Comparison of ENCODE assay signal across 13 mouse cellular contexts in the genomic region with DNA sequence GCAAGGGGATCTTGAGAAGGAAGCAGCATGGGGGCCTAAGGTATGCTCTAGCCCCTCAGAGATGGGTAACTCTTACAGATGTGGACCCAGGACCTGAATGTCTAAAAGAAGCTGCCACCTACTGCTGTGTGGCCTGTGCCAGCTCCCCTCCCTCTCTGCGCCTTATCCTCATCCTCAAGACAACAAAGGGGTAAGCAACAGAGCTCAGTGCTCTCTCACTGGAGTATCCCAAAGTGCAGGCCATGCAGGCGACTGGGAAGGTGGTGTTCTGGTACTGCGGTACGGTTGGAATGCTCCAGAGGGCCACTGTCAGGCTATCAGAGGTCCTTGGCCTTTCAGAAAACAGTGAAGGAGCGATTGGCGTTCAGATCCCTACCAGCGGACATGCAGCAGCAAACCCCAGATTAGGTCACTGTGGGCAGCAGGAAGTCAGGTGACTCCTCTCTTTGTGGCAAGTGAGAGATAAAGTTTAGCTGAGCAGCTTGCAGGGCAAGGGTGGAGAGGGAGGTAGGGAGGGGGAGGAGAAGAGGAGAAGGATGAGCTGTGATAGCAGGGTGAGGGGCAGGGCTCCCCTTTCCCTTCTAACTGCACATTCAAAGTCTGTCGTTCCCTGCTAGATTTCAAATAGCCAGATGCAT. TPM values are rescaled to one million over a fixed set of nuclear protein-coding genes. Genes with fewer than 3 reads are reported as not detected.
DNase-seq lines count a peak whose midpoint lies in the region; ATAC-seq lines count a peak whose summit lies in the region.
"Had no signal": no experiment of that assay in that cellular context is flagged by ENCODE, and none has a peak within 500 bp of the region (broad histone marks: within the 10 kb centered on the region; RNA-seq: fewer than 3 reads in every experiment).

No protein-coding gene starts in this region.

- H3K27ac ChIP-seq in midbrain, embryonic 11.5 days (ENCODE audit: low read depth, low read length): no peak overlapping the region
- no peak overlapping the region for H3K27ac ChIP-seq in midbrain, embryonic 13.5 days
- H3K27ac ChIP-seq in liver, embryonic 15.5 days (replicated peaks): no peak overlapping the region
- H3K27ac ChIP-seq: kidney, postnatal 0 days; macrophage; neural tube, embryonic 13.5 days had no signal

- H3K36me3 ChIP-seq in midbrain, embryonic 11.5 days (ENCODE audit: control insufficient read depth, insufficient read depth, low read length): no peaks in the 10 kb centered on the region
- no peaks in the 10 kb centered on the region for H3K36me3 ChIP-seq in midbrain, embryonic 13.5 days
- no peaks in the 10 kb centered on the region for H3K36me3 ChIP-seq in liver, embryonic 15.5 days (replicated peaks)
- H3K36me3 ChIP-seq: neural tube, embryonic 13.5 days had no signal

- H3K9me3 ChIP-seq in midbrain, embryonic 11.5 days (ENCODE audit: control insufficient read depth, low read length): no peaks in the 10 kb centered on the region
- H3K9me3 ChIP-seq in midbrain, embryonic 13.5 days: no peaks in the 10 kb centered on the region
- no peaks in the 10 kb centered on the region for H3K9me3 ChIP-seq in liver, embryonic 15.5 days (replicated peaks)
- H3K9me3 ChIP-seq: neural tube, embryonic 13.5 days had no signal

- peak; percentile 21 for DNase-seq in midbrain, embryonic 11.5 days (ENCODE audit: low spot score, missing footprints)
- DNase-seq in cerebellum, adult 11-12 months: no peak
- no peak for DNase-seq in ovary, postnatal 10 days (ENCODE audit: low spot score)
- DNase-seq in layer of hippocampus, postnatal 14 days (ENCODE audit: low spot score in 2 of 2): no peak
- DNase-seq: cerebellum, adult 11 months; heart, postnatal 36 days; lung, embryonic 14.5 days had no signal

- no peak overlapping the region for H3K4me3 ChIP-seq in midbrain, embryonic 11.5 days (ENCODE audit: low read depth, low read length)
- no peak overlapping the region for H3K4me3 ChIP-seq in midbrain, embryonic 13.5 days (replicated peaks)
- H3K4me3 ChIP-seq in liver, embryonic 15.5 days (replicated peaks): no peak overlapping the region
- H3K4me3 ChIP-seq: neural tube, embryonic 13.5 days had no signal

- H3K4me2 ChIP-seq in midbrain, embryonic 11.5 days: no peak overlapping the region
- H3K4me2 ChIP-seq in midbrain, embryonic 13.5 days (replicated peaks): no peak overlapping the region
- H3K4me2 ChIP-seq in liver, embryonic 15.5 days: no peak overlapping the region
- H3K4me2 ChIP-seq: lung, embryonic 14.5 days; neural tube, embryonic 13.5 days had no signal

- no peaks in the 10 kb centered on the region for H3K27me3 ChIP-seq in midbrain, embryonic 11.5 days (ENCODE audit: control insufficient read depth, insufficient read depth, low read length)
- no peaks in the 10 kb centered on the region for H3K27me3 ChIP-seq in midbrain, embryonic 13.5 days
- H3K27me3 ChIP-seq in liver, embryonic 15.5 days: no peaks in the 10 kb centered on the region; the same call in 1 of the 2 replicates
- H3K27me3 ChIP-seq: neural tube, embryonic 13.5 days had no signal

- no peak for ATAC-seq in midbrain, embryonic 11.5 days (ENCODE audit: low FRiP score)
- ATAC-seq in midbrain, embryonic 13.5 days: no peak
- ATAC-seq in erythroblast, adult 5-6 weeks (replicated peaks; ENCODE audit: low FRiP score, poor library complexity, severe bottlenecking): 0 out of 2 replicates have a peak, but pooled peaks have one; percentile 14
- ATAC-seq in liver, embryonic 15.5 days (ENCODE audit: insufficient read depth): peak; percentile 37; the same call in 1 of the 2 replicates

- no peaks in the 10 kb centered on the region for H3K4me1 ChIP-seq in midbrain, embryonic 11.5 days (ENCODE audit: control insufficient read depth, insufficient read depth, low read length)
- no peaks in the 10 kb centered on the region for H3K4me1 ChIP-seq in midbrain, embryonic 13.5 days (replicated peaks)
- peaks cover 12% of the 10 kb centered on the region for H3K4me1 ChIP-seq in liver, embryonic 15.5 days (replicated peaks)
- H3K4me1 ChIP-seq: neural tube, embryonic 13.5 days had no signal

- H3K9ac ChIP-seq in midbrain, embryonic 11.5 days (ENCODE audit: low read length): no peak overlapping the region
- no peak overlapping the region for H3K9ac ChIP-seq in midbrain, embryonic 13.5 days (replicated peaks)
- no peak overlapping the region for H3K9ac ChIP-seq in liver, embryonic 15.5 days
- H3K9ac ChIP-seq: lung, embryonic 14.5 days; neural tube, embryonic 13.5 days had no signal

- WGBS in midbrain, embryonic 11.5 days: 73% methylated on average over 8 of the region's 8 CpGs
- 63% methylated on average over 8 of the region's 8 CpGs for WGBS in midbrain, embryonic 13.5 days
- 16% methylated on average over 8 of the region's 8 CpGs for WGBS in liver, embryonic 15.5 days (ENCODE audit: insufficient replicate concordance)

RNA-seq across cellular contexts. Expression of gene Herpud1, which starts 22.3 kb away (rescaled TPM):
- polyA plus RNA-seq in midbrain, embryonic 11.5 days (2014; fragmentation: Nextera tagmentation; extraction: Ambion mirVana): 56.8 and 60.4 TPM in 2 replicates
- 58.2 and 60.0 TPM in 2 replicates for polyA plus RNA-seq in midbrain, embryonic 13.5 days (2015; fragmentation: Nextera tagmentation; extraction: Ambion mirVana)
- 52.1 and 56.6 TPM in 2 replicates for total RNA-seq in erythroblast, adult 5-6 weeks (2015; ENCODE audit: low replicate concordance)
- 60.9 and 70.5 TPM in 2 replicates for total RNA-seq in erythroblast, adult 5-6 weeks (2017; ENCODE audit: low replicate concordance)
- polyA plus RNA-seq in liver, embryonic 15.5 days (2015; fragmentation: Nextera tagmentation; extraction: Ambion mirVana): 139 and 161 TPM in 2 replicates
- 10 to 100 TPM; 43.9 to 56.6 TPM for total RNA-seq in layer of hippocampus, postnatal 14 days (2021)

RNA-seq across cellular contexts. Expression of gene Nlrc5, which starts 25.6 kb away (rescaled TPM):
- polyA plus RNA-seq in midbrain, embryonic 11.5 days (2014; fragmentation: Nextera tagmentation; extraction: Ambion mirVana): 0.23 TPM in 1 of 2 replicates, not detected in the other
- polyA plus RNA-seq in midbrain, embryonic 13.5 days (2015; fragmentation: Nextera tagmentation; extraction: Ambion mirVana): 0.27 and 0.28 TPM in 2 replicates
- 0.77 and 1.7 TPM in 2 replicates for total RNA-seq in erythroblast, adult 5-6 weeks (2015; ENCODE audit: low replicate concordance)
- 3.9 and 10.7 TPM in 2 replicates for total RNA-seq in erythroblast, adult 5-6 weeks (2017; ENCODE audit: low replicate concordance)
- 0.35 and 0.62 TPM in 2 replicates for polyA plus RNA-seq in liver, embryonic 15.5 days (2015; fragmentation: Nextera tagmentation; extraction: Ambion mirVana)
- under 1 TPM; 0.35 to 0.45 TPM for total RNA-seq in layer of hippocampus, postnatal 14 days (2021)

Comparison
In these comparisons a context has a peak if more than half of its experiments do, and no peak if none do; other contexts are left out.
1. ATAC-seq: peak in erythroblast, adult 5-6 weeks (single experiment) and liver, embryonic 15.5 days (single experiment); none in midbrain, embryonic 11.5 days (single experiment) and midbrain, embryonic 13.5 days (single experiment).